Mouse (Mus musculus): ENCODE results near the gene Maip1. TPM values are rescaled to one million over a fixed set of nuclear protein-coding genes. Genes with fewer than 3 reads are reported as not detected.

Maip1 gene
- polyA plus RNA-seq, 1 experiment from 2014 or later = 19.6 TPM

DNA sequence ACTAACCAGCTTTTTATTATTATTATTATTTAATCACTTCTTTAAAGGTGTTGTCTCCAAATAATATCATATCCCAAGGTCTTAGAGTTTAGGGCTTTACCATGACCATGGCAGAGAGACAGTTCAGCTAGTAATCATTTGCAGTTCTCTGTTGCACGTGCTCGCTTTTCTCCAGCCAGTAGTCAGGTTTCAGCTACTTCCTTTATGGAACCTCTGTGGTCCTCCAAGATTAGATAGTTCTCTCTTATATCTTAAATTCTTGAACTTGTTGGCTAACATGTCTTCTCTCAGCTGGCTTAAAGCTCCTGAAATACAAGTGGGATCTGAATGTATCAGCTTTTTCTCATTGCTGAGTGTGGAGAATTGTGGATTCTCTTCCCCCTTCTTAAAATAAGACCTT, 2.9 kb downstream of the Maip1 start:
- no peak for DNase-seq (ENCODE audit: low spot score, missing footprints)
- H3K9ac ChIP-seq (ENCODE audit: low read length) = no peak overlapping the region
- no peak overlapping the region for H3K4me2 ChIP-seq
- peaks cover 18% of the 10 kb centered on the region; the same call in 1 of the 2 replicates for H3K4me1 ChIP-seq (ENCODE audit: control insufficient read depth, insufficient read depth, low read length)
- no peaks in the 10 kb centered on the region for H3K27me3 ChIP-seq (ENCODE audit: control insufficient read depth, insufficient read depth, low read length)
- no peak for ATAC-seq (ENCODE audit: low FRiP score)
- 94% methylated on average over 2 of the region's 2 CpGs for WGBS
- no peak overlapping the region for H3K27ac ChIP-seq (ENCODE audit: low read depth, low read length)
- H3K9me3 ChIP-seq (ENCODE audit: control insufficient read depth, low read length) = no peaks in the 10 kb centered on the region
- peaks cover 6% of the 10 kb centered on the region for H3K36me3 ChIP-seq (ENCODE audit: control insufficient read depth, insufficient read depth, low read length)
- no peak overlapping the region for H3K4me3 ChIP-seq (ENCODE audit: low read depth, low read length)

DNA sequence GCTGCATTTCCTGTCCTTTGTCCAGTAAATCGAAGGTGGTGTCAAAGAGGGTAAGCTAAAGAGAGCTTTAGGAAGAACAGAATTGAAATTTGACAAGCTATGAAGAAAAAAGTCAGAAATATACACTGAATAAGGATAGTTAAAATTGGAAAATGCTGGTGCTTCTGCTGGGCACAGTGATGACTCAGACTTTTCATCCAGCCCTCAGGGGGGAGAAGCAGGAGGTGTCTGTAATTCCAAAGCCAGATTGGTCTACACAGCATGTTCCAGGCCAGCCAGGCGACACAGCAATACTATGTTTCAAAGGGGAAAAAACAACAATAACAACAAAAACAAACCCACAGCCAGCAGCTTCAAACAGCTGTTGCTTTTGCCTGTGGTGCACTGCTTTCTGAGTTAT, 7.3 kb downstream of the Maip1 start:
- ATAC-seq (ENCODE audit: low FRiP score) = no peak
- Histone ChIP-seq H3K4me2 (no peak overlapping the region), H3K36me3 (ENCODE audit: control insufficient read depth, insufficient read depth, low read length) (peaks cover 6% of the 10 kb centered on the region), H3K9me3 (ENCODE audit: control insufficient read depth, low read length) (no peaks in the 10 kb centered on the region), H3K4me3 (ENCODE audit: low read depth, low read length) (no peak overlapping the region), H3K4me1 (ENCODE audit: control insufficient read depth, insufficient read depth, low read length) (peaks cover 3% of the 10 kb centered on the region; the same call in 1 of the 2 replicates), H3K27ac (ENCODE audit: low read depth, low read length) (no peak overlapping the region), H3K9ac (ENCODE audit: low read length) (no peak overlapping the region), H3K27me3 (ENCODE audit: control insufficient read depth, insufficient read depth, low read length) (no peaks in the 10 kb centered on the region)
- no peak for DNase-seq (ENCODE audit: low spot score, missing footprints)
- 84% methylated on average over 2 of the region's 2 CpGs for WGBS

DNA sequence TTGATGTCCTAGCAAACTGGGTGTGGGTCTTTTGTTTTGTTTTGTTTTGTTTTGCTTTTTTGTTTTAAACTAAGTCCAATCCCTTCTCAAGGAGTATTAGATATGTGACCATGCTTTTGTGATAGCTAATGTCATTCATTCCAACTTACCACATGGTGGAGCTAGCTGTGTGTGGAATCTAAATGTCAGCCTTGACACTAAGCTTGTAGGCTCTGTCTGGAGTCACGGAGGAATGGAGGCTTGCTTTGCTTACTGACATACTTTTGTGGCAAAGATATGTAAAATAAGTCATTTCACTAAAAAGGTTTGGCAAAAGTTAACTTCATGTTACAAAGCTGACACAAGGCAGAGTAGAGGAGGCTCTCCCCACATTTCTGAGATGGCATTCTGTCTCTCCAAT, 17.6 kb downstream of the Maip1 start:
- WGBS = 18% methylated on average over 1 of the region's 1 CpGs

DNA sequence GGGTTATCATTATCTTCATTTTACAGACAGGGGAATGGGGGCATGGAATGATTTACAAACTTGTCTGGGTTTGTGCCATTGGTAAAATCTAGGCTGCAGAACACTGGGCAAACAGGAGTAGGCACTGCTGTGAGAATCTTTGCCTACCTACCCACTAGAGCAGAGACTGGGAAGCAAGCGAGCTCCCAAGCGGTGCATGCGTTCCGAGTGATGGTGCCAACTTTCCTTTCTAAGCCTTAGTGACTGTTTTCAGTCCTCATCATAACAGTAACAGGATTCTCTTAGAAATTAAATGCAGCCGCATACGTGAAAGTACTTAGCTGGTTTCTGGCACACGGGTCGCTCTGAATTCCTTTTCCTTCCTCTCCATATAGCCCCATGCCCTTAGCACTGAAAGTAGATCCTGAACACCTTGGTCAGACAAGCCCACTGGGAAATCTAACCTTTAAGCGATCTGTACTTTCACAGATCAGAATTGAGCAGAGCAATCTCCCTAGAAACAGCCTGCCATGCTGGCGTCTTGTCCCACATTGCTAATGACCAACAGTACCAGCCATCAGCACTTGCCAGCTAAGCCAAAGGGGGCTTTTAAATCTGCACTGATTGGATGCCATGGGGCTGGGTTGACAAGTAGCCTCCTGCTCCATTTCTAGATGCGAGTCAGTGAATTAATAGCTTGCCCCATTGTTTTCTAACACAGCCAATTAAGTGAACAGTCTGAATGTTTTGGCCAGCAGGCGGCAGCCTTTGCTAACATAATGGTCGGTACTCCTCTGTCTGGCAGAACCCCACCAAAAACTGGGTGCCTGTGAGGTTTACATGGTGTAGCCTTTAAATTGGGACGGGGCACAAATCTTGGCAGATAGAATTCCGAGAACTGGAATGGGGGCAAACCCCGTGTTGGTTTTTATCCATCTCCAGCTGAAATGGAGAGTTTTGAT, 22.5 kb downstream of the Maip1 start:
- H3K27ac ChIP-seq (ENCODE audit: low read depth, low read length) = no peak overlapping the region

More for the DNA sequence above, 17.6 kb downstream of the Maip1 start:
- Histone ChIP-seq H3K27me3 (ENCODE audit: control insufficient read depth, insufficient read depth, low read length) (no peaks in the 10 kb centered on the region), H3K4me3 (ENCODE audit: low read depth, low read length) (no peak overlapping the region), H3K36me3 (ENCODE audit: control insufficient read depth, insufficient read depth, low read length) (no peaks in the 10 kb centered on the region), H3K9ac (ENCODE audit: low read length) (no peak overlapping the region), H3K27ac (ENCODE audit: low read depth, low read length) (no peak overlapping the region), H3K4me2 (no peak overlapping the region), H3K4me1 (ENCODE audit: control insufficient read depth, insufficient read depth, low read length) (0 out of 2 replicates have a peak, but pooled peaks cover 3% of the 10 kb centered on the region), H3K9me3 (ENCODE audit: control insufficient read depth, low read length) (no peaks in the 10 kb centered on the region)
- DNase-seq (ENCODE audit: low spot score, missing footprints) = peak; percentile 87
- peak; percentile 66; the same call in 1 of the 2 replicates for ATAC-seq (ENCODE audit: low FRiP score)

DNA sequence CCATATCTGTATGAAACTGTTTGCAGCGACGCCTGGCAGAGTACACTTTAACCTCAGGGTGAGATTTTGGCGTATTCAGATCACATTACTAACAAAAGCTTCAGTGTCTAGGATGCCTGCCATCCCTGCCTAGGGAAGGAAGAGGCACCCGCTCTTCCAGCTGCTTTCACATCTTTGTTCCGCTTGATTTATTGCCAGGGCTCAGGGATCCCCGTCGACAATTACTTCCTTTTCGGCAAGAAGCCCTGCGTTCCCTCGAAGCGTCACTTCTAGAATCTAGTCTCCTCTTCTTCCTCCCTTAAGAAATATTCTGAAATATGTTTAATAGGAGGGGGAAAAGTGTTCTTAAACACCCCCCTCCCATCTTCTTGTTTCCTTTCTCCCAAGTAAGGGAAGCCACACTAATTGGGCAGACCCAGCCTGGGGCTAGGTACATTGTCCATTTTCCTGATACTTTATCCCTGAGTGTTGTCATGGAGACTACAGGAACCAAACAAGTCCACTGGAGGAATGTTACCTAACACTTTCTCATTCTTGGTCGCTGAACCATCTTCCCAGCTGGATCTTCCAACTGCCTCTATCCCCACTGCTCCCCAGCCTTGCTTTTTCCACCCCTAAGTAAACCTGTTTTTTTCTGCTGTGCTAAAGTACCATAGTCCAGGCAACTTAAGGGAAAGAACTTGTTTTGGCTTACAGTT, 23.8 kb downstream of the Maip1 start:
- Histone ChIP-seq H3K9ac (ENCODE audit: low read length) (peak overlapping the region; percentile 34; the same call in 1 of the 2 replicates), H3K27ac (ENCODE audit: low read depth, low read length) (no peak overlapping the region), H3K27me3 (ENCODE audit: control insufficient read depth, insufficient read depth, low read length) (no peaks in the 10 kb centered on the region), H3K9me3 (ENCODE audit: control insufficient read depth, low read length) (no peaks in the 10 kb centered on the region), H3K4me2 (peak overlapping the region; percentile 32), H3K36me3 (ENCODE audit: control insufficient read depth, insufficient read depth, low read length) (no peaks in the 10 kb centered on the region), H3K4me1 (ENCODE audit: control insufficient read depth, insufficient read depth, low read length) (peaks cover 4% of the 10 kb centered on the region; the same call in 1 of the 2 replicates), H3K4me3 (ENCODE audit: low read depth, low read length) (no peak overlapping the region)
- WGBS = 7% methylated on average over 12 of the region's 12 CpGs
- ATAC-seq (ENCODE audit: low FRiP score) = peak; percentile 71
- peak; percentile 88 for DNase-seq (ENCODE audit: low spot score, missing footprints)

More for the DNA sequence above, 22.5 kb downstream of the Maip1 start:
- DNase-seq (ENCODE audit: low spot score, missing footprints) (peak; percentile 99), ATAC-seq (ENCODE audit: low FRiP score) (peak; percentile 83)
- H3K4me2 ChIP-seq = no peak overlapping the region; the same call in 1 of the 2 replicates
- H3K36me3 ChIP-seq (ENCODE audit: control insufficient read depth, insufficient read depth, low read length) = no peaks in the 10 kb centered on the region
- H3K4me1 ChIP-seq (ENCODE audit: control insufficient read depth, insufficient read depth, low read length) = peaks cover 4% of the 10 kb centered on the region; the same call in 1 of the 2 replicates
- H3K9ac ChIP-seq (ENCODE audit: low read length) = 0 out of 2 replicates have a peak overlapping the region, but pooled peaks have one; percentile 22
- WGBS = 55% methylated on average over 16 of the region's 16 CpGs
- no peaks in the 10 kb centered on the region for H3K27me3 ChIP-seq (ENCODE audit: control insufficient read depth, insufficient read depth, low read length)
- no peaks in the 10 kb centered on the region for H3K9me3 ChIP-seq (ENCODE audit: control insufficient read depth, low read length)
- H3K4me3 ChIP-seq (ENCODE audit: low read depth, low read length) = no peak overlapping the region

DNA sequence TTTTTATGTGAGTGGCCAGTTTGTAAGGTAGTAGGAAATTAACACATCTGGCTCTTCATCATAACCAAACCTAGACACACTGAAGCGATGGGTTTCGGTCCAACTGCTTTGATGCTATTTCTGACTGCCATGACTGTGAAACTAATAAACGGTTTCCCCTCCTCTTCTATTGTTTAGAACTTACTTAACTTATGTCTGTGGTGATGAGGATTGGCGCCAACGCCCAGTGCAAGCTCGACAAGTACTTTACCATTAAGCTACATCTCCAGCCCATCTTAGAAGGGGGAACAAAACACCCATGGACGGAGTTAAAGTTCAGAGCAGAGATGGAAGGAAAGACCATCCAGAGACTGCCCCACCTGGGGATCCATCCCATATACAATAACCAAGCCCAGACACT, 27.0 kb downstream of the Maip1 start:
- ATAC-seq (ENCODE audit: low FRiP score) = no peak
- WGBS = 91% methylated on average over 7 of the region's 7 CpGs
- Histone ChIP-seq H3K36me3 (ENCODE audit: control insufficient read depth, insufficient read depth, low read length) (no peaks in the 10 kb centered on the region), H3K27ac (ENCODE audit: low read depth, low read length) (no peak overlapping the region), H3K9ac (ENCODE audit: low read length) (no peak overlapping the region), H3K4me3 (ENCODE audit: low read depth, low read length) (no peak overlapping the region), H3K4me1 (ENCODE audit: control insufficient read depth, insufficient read depth, low read length) (peaks cover 4% of the 10 kb centered on the region; the same call in 1 of the 2 replicates), H3K9me3 (ENCODE audit: control insufficient read depth, low read length) (no peaks in the 10 kb centered on the region), H3K27me3 (ENCODE audit: control insufficient read depth, insufficient read depth, low read length) (no peaks in the 10 kb centered on the region), H3K4me2 (no peak overlapping the region)
- DNase-seq (ENCODE audit: low spot score, missing footprints) = no peak

DNA sequence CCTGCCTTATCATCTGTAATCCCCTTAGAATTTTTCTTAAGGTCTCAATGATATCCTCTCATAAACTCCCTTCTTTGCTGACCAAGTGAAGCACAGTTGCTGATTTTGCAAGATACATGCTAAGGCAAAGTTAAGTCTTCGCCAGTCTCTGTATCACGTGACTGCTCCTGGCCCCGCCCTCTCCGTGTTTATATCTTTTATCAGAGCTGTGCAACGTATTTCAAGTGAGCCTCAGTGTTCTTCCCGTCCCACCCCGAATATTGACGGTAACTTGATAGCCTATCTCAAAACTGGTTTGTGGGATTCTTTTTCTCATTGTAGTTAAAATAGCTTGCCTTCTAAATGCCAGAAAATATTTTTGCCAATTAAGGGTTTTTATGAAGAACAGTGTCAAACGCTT, 30.3 kb downstream of the Maip1 start:
- no peaks in the 10 kb centered on the region for H3K4me1 ChIP-seq (ENCODE audit: control insufficient read depth, insufficient read depth, low read length)
- H3K27me3 ChIP-seq (ENCODE audit: control insufficient read depth, insufficient read depth, low read length) = no peaks in the 10 kb centered on the region
- DNase-seq (ENCODE audit: low spot score, missing footprints) (no peak), ATAC-seq (ENCODE audit: low FRiP score) (no peak)
- H3K9me3 ChIP-seq (ENCODE audit: control insufficient read depth, low read length) = no peaks in the 10 kb centered on the region
- 78% methylated on average over 9 of the region's 9 CpGs for WGBS
- H3K4me3 ChIP-seq (ENCODE audit: low read depth, low read length) = no peak overlapping the region
- H3K36me3 ChIP-seq (ENCODE audit: control insufficient read depth, insufficient read depth, low read length) = no peaks in the 10 kb centered on the region
- H3K9ac ChIP-seq (ENCODE audit: low read length) = no peak overlapping the region
- no peak overlapping the region for H3K27ac ChIP-seq (ENCODE audit: low read depth, low read length)
- H3K4me2 ChIP-seq = no peak overlapping the region

DNA sequence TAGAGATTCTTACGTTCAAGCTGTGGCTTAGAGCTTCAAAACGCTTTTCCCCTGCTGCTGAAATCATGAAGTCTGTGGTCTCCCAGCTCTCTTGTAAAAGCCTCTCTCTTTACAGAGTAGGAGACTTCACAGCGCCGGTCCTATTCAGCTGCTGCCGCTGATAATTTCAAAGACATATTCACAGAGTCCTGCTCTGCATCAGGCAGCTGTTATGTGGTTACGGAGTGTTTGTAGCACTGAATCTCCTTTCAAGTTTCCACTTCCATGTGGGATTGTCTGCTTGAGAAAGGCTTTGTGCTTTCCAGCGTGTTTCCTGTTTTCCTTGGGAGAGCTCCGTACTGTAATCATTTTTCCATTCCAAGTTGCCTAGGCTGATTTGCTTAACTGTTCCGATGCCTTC, 30.8 kb downstream of the Maip1 start:
- H3K4me2 ChIP-seq = no peak overlapping the region
- no peak overlapping the region for H3K27ac ChIP-seq (ENCODE audit: low read depth, low read length)
- DNase-seq (ENCODE audit: low spot score, missing footprints) (no peak), ATAC-seq (ENCODE audit: low FRiP score) (no peak)
- 56% methylated on average over 9 of the region's 9 CpGs for WGBS
- H3K36me3 ChIP-seq (ENCODE audit: control insufficient read depth, insufficient read depth, low read length) = no peaks in the 10 kb centered on the region
- no peaks in the 10 kb centered on the region for H3K9me3 ChIP-seq (ENCODE audit: control insufficient read depth, low read length)
- H3K27me3 ChIP-seq (ENCODE audit: control insufficient read depth, insufficient read depth, low read length) = no peaks in the 10 kb centered on the region
- no peaks in the 10 kb centered on the region for H3K4me1 ChIP-seq (ENCODE audit: control insufficient read depth, insufficient read depth, low read length)
- H3K9ac ChIP-seq (ENCODE audit: low read length) = no peak overlapping the region
- no peak overlapping the region for H3K4me3 ChIP-seq (ENCODE audit: low read depth, low read length)

DNA sequence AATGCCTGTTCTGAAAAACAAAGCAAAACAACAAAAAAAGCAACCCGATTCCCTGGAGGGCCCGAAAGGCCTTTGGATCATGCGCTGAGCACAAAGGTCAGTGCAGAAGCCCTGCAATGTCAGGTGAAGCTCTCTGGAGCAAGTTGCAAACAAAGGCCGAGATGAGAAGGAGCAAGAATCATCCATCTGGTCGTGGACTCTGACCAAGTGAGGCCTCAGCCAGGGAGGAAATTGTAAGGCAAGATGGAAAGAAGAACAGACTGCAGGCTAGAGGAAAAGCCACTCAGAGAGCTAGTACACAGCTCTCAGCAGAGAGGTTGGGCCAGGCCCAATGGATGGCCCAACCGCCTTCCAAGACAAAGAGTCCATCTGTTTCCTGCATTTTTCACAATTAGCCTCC, 32.9 kb downstream of the Maip1 start:
- H3K4me2 ChIP-seq = no peak overlapping the region
- H3K27me3 ChIP-seq (ENCODE audit: control insufficient read depth, insufficient read depth, low read length) = no peaks in the 10 kb centered on the region
- H3K4me3 ChIP-seq (ENCODE audit: low read depth, low read length) = no peak overlapping the region
- DNase-seq (ENCODE audit: low spot score, missing footprints) (no peak), ATAC-seq (ENCODE audit: low FRiP score) (no peak)
- no peak overlapping the region for H3K9ac ChIP-seq (ENCODE audit: low read length)
- no peaks in the 10 kb centered on the region for H3K36me3 ChIP-seq (ENCODE audit: control insufficient read depth, insufficient read depth, low read length)
- no peaks in the 10 kb centered on the region for H3K9me3 ChIP-seq (ENCODE audit: control insufficient read depth, low read length)
- WGBS = 88% methylated on average over 6 of the region's 6 CpGs
- H3K27ac ChIP-seq (ENCODE audit: low read depth, low read length) = no peak overlapping the region
- H3K4me1 ChIP-seq (ENCODE audit: control insufficient read depth, insufficient read depth, low read length) = no peaks in the 10 kb centered on the region
